Mouse (Mus musculus) kidney, postnatal 10 days (tissue): Measurements from ENCODE around the gene Tnik.
A peak's percentile ranks its signal among the peaks of the same experiment; 100 is the strongest.

Experiments used
- DNase-seq: peaks from one replicate; pipeline ENCODE4 v3.0.0; 2021; ENCODE audit warnings: mixed read lengths

The Tnik gene

DNA sequence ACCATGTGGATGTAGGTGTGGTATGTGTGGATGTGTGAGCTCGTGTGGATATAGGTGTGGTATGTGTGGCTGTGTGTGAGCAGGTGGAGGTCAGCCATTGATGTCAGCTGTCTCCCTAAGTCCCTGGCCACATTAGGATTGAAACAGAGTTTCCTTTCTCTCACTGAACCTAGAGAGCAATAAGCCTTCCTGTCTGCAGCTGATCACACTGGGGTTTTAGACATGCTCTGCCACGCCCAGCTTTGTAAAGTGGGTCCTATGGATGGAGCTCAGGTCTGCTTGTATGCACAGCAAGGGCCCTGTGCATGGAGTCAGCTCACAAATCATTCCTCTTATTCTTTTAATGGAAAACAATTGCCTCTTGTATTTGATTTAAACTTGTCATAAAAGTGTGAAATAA, 95.4 kb downstream of the Tnik start:
- no peak for DNase-seq

DNA sequence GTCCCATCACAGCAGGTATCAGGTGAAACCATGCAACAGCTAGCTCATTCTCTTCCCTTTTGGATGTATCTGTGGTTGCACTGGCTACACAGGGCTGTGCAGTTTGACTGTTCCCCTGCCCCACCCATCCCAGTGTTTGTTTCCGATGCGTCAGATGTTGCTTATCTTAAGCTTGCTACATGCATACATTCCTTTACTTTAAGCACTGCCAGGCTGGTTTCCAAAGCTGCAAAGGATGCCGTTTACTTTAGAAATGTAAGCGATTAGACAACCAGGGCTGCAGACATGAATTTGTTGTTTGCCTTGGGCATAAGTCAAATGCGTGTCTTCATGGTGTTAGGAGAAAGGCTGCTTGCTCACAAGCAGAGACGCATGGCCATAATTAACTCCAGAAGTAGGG, 96.1 kb downstream of the Tnik start:
- DNase-seq, result no peak

DNA sequence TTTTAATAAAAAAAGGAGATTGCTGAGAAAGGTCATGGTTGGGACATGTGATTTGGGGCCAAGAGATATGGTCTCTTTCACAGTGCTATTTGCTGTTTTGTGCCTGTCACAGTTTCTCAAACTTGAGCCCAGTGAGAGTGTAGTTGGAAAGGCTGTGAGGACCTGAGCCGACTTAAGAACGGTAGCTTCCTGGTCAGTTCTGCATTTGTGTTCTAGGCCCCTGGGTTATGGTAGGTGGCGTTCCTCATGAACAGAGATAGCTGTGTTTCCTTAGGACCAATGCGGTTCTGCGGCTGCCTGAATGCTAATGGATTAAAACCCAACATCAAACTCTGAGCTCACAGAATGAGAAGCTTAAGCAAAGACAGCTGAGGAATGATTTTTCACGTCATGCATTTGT, 98.0 kb downstream of the Tnik start:
- no peak for DNase-seq

DNA sequence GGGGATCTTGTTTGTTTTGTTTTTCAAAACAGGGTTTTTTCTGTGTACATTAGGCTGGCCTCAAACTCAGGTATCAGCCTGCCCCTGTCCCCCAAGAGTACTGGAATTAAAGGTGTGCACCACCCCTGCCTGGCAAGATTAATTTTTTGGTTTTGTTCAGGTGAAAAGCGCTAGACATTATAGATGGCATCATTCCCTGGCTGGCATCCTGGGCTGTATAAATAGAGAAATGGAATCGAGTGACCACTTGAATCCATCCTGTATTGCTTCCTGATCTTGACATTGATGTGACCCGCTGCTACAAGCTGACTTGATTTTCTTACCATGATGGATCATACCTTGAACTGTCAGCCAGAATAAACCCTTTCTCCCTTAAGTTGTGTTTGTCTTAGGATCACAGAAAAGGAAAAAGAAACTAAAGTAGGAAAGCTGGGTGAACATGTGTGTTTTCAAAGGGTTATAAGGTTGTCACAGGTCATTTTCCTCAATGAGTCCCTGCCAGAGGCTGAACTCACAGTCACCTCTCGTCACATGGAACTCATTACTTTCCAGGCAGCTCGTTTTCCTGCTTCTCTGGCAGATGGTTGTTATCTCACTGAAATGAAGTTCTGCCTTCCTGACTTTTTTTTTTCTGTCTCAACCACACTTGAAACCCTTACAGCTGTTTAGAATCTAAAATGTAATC, 100.6 kb downstream of the Tnik start:
- no peak for DNase-seq

DNA sequence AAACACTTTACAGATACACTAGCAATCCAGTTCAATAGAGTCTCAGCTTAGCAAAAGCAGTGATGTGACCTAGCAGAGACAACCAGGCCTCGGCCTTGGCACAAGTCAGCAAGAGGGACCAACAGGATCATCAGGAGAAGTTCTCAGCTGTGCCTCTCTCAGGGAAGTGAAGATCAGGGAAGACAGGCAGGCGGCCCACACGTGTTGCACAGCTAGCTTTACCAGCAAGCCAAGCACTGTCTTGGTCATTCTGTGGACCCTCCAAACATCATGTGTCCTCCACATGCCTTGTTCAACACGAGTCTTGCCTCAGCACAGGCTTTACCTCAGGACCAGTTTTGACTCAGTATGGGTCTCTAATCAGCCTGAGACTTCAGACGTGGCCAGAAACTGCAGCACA, 105.7 kb downstream of the Tnik start:
- DNase-seq, result no peak

DNA sequence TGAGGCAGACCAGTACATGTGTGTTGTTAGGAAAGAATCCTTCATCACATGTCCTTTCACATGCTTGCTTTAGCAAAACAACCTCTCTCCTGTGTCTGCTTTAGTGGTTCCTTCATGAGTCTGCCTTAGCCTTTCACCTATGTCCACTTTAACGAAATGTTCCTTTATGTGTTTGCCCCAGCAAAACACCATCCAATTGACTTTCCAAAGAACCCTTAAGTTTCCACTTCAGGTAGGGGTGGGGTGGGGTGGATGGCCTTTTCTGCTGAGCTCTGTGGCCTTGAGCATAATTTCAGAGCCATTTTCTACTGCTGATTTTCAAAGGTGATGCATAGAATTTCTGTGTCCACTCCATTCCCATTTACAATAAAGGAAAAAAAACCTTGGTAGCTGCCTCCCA, 106.3 kb downstream of the Tnik start:
- no peak for DNase-seq

DNA sequence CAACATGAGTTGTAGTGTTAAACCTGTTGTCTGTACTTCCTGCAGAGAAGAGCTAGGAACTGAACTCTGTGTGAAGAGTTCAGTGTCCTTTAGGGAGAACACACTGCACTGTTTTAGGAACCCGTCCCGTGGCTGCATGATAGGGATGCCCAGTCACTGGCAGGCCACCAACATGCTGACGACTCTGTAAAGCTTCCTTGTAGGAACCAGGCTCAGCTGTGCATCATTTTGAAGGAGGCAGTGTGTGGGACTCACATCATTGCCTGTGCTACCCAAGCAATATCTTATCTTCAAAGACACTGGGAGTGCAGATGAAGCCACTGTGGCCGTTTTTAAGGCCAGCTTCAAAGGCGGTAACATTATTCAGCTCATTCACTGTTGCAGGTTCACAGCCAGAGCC, 106.7 kb downstream of the Tnik start:
- no peak for DNase-seq

DNA sequence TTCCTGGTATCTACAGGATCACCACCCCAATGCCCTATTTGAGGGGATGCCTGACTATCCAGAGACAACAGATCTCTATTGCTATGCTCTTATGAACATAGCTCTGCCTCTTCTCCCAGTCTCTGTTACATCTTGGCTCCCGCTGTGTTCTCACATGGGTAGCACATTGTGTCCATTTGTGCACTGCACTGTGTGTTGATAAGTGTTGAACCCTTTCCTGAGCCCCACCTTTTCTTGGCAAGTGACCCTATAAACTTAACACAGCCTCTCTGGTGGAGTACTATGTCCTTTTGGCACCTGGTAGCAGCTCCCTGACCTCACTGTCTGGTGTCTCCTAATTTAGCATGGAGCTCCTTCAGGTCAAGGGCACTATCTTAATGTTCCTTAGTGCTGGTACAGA, 108.6 kb downstream of the Tnik start:
- DNase-seq, result no peak

DNA sequence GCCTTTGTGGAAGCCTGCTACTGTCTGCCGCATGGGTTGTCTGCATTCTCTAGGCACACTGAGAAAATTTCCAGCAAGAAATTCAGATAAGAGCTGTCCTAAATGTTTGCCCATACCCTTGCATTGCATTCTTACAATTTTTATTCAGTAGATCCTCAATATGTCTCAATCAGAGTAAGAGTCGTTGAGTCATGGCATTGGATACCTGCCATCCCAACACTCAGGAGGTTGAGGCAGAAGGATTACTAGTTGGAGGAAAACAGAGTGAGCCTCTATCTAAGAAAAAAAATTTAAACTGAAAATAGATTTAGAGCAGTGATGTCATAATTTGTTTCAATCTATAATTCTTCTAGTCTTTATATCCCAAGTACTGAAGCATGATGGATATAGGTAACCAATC, 109.4 kb downstream of the Tnik start:
- DNase-seq, result no peak

DNA sequence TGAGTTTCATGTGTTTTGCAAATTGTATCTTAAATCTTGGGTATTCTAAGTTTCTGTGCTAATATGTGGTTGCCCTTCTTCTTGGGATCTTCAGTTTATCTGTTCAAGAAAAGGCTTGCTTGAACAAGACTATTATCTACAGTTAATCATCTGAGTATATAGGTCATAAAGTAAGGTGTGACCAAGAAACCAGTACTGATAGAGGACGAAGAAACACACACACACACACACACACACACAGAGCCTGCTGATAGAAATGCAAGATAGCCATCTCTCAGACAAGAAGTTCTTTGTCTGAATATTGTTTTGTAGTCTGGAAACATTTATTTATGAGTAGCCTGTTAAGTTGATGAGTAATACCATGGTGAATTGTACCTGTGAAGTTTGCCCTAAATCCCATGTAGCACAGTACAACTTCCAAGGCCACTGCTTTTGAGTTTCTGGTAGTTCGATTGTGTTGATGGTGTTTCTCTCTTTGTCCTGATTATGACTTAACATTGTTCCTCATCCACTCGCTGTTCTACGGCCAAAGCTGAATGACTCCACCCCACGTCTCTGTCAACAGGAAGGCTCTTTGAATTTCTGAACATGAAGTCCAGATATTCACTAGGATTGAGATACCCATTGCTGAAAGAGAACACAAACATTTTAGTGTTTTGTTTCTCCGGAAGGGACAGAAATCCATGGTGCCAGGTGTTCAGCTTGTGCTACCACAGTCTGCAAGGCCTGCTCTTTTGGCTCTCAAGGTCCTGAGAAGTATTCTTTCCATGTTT, 111.9 kb downstream of the Tnik start:
- DNase-seq, result no peak

DNA sequence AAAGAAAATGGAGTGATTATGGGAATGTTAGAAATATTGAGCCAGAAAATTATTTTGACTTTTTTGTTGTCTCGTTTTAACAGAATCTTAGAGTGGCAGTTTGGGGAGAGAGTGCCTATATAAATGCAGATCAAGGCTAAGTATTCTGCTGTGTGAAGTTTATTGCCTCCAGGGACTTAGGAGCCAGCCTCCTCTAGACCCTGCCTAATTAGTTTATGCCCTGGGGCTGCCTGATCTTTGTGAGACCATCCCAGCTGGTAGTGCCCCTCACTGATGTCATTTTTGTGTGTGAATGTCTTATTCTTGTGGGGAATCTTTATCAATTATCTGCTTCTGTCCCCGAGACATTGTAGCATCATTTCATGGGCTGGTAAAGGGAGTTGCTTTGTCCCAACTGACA, 117.2 kb downstream of the Tnik start:
- no peak for DNase-seq

DNA sequence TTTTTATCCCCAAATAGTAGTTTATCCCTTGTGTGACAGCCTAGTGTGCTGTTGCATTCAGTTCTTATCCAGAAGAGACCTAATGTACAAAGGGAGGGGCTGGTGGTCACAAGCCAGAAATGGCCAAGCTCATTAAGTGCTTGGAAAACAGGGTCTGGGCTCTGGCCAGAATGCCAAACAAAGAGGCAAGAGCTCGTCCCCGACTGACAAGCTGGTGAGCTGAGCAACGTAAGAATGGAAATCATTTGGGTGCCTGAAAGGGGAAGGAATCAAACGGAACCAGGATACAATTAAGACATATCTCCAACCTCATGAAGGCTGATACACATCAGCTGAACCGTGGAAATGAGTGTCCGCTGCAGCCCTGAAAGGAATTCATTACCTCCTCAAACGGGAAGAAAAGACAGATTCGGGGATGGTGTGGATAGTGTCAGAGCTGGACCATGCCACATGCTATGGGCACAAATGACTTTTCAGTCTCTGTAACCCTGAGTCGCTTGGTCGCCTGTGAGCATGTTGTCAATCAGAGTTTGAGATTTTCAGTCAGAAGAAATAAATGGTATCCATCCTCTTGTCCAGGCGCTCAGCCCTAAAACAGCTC, 120.6 kb downstream of the Tnik start:
- DNase-seq, result no peak

DNA sequence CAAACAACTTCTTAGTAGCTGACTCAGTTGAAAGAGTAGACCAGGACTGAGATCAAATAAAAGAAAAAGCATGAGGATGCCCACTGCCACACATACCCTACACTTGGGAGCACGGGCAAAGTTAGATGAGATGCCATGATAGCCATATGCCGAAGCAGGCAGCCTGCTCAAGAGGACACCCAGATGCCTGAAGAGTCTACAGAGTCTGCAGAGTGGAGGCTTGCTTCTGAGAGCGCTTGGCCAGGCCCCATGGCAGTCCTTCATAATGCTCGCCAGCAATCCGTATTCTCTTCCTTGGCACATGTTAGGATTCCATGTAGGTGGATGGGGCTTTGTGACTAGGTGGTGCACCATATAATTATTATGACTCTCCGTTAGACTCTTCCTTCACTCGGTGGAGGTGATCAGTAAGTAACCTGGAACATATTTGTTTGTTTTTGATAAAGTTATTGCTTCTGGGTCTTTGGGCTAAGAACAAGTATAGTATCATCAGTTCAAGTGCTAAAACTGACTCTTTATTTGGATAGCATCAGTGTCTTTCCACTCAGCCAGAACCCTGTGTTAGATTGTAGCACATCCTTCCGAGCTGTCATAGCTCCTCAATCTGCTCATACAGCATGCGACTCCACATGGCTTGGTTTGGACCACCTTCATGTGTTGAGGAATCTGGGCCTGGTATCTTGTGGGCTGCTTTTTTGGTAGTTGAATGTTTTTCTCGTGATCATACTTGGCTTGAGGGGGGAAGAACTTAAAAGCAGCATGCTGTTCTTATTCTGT, 122.4 kb downstream of the Tnik start:
- DNase-seq, result no peak

DNA sequence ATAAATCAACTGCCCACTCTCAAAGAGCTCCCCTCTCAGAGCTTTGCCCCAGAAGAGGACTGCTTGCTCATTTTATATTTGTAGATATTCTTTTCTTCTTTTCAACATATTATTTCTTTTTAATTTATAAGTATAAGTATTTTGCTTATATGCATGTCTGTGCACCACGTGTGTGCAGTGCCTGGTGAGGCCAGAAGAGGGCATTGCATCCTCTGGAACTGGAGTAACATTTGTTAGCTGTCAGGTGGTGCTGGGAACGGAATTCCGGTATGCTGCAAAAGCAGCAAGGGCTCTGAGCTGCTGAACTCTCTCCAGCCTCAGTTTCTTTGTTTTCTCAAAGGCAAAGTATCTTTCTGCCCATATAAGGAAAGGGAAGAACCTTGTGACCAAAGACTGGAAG, 125.5 kb downstream of the Tnik start:
- DNase-seq, result no peak

DNA sequence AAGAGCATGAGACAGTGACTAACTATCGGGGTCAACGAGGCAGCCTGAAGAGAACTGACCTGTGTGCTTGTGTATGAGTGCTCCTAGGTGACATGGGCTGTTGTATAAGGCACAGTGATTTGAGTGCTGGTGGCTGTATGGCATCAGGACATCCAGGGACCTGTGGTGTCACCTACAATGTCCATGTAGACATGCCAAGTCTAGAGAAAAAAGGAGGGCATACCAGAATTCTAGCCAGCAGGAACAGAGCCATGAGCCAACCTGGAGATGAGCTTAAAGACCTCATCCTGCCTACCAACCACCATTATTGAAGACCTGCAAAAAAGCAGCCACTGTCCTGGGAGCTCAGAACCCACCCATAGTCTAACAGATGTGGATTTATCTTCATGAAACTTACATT, 127.2 kb downstream of the Tnik start:
- no peak for DNase-seq

DNA sequence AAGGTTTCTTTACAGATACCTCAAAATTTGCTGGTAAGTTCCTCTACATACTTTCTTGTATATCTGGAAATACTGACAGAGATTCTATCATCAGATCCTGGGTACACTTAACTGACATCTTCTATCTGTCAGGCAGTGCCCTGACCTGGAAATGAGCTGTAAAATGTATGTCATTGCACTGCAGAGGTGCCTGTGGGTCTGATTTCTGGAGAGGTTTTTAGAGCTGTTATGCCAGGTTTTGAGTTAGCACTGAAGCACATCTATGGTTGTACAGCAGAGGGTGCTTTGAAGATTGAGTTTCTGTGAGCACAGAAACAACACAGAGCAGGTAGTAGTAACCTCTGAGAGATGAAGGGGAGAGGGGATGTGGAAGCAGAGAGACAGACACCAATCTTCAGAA, 129.5 kb downstream of the Tnik start:
- DNase-seq, result no peak

DNA sequence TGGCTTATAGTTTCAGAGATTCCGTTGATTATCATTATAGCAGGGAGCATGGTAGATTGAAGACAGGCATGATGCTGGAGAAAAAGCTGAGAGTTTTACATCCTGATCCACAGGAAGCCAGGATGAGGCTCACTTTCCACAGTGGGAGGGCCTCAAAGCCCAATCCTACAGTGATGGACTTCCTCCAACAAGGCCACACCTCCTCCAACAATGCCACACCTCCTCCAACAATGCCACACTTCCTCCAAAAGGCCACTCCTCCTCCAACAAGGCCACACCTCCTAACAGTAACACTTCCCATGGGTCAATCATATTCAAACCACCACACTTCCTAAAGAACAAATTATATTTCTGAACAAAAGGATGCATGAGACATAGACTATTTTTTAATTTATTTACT, 135.8 kb downstream of the Tnik start:
- DNase-seq, result no peak

DNA sequence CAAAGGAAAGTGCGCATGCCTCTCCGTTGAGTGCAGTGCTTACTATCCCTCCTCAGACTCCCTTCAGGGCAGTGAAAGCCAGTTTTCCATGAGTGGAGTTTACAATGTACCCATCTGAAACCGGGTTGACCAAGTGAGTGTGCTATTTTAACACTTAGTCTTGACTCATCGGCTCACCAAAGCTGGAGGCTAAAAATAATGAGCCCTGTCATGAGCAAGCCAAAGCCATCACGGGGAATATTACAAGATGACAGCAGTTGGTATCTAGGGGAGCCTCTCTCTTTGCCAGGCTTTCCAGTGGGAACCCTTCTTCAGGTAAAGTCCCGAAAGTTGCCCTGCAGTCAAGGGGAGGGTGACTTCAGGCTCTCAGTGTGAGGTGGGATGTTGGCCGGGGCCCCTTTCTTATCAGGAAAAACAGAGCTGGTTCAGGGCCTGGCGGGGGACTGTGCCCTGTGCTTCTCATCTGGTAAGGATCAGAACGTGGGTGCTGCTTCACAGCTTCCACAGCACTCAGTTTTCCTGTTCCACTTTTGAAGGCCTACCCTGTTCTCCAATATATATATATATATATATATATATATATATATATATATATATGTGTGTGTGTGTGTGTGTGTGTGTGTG, 136.7 kb downstream of the Tnik start:
- no peak for DNase-seq

DNA sequence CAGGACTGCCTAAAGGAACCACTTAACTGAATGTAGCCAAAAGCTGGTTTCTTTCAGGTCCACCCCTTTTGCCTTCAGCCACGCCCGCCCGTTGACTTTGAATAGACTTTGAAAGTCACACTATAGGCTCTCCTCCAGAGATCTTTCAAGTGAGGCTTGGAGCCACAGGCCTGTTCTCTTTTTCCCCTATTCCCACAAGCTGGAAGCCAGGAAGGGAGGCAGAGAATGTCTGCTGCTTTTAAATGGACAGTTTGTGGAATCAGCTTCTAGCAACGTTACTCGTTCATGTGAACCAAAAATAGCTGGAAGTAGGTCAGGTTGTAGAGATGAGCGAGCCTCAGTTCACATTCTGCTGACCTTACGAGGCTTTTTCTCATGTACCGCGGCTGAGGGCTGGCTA, 138.3 kb downstream of the Tnik start:
- DNase-seq, result no peak

DNA sequence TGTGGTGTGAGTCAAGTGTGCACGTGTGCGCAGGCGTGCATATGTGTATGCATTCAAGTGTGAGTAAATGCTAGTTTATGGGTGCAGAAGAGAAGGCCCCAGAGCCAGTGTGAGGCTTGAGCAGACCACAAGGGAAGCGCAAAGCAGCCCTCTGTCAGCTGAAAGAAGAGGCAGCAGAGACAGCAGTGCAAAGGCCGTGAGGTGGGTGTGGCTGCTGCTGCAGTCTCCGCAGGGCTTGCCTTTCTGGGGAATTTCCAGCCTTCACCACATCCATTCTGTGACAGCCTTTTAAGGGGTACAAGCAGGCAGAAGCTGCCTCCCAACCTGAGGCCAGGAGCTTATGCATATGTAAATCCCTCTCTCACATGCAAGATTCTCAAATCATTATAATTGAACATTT, 139.2 kb downstream of the Tnik start:
- DNase-seq, result no peak

DNA sequence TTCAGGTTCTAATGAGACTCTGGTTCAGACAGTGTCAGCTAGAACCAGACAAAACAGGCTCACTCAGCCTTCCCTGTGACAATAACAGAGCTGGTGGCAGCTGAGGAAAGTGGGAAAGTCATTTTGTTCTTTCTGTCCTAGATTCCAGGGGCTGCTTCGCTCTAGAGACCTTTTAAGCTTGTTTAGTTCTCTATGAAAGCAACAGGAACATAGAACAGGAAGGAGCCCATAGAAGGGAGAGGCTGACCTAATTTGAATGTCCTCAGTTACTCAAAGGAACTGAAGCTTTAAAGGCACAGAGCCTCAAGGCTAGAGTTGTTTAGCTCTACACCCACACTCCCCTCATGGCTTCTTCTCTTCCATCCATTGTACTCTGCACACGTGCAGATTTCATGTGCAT, 142.4 kb downstream of the Tnik start:
- no peak for DNase-seq

DNA sequence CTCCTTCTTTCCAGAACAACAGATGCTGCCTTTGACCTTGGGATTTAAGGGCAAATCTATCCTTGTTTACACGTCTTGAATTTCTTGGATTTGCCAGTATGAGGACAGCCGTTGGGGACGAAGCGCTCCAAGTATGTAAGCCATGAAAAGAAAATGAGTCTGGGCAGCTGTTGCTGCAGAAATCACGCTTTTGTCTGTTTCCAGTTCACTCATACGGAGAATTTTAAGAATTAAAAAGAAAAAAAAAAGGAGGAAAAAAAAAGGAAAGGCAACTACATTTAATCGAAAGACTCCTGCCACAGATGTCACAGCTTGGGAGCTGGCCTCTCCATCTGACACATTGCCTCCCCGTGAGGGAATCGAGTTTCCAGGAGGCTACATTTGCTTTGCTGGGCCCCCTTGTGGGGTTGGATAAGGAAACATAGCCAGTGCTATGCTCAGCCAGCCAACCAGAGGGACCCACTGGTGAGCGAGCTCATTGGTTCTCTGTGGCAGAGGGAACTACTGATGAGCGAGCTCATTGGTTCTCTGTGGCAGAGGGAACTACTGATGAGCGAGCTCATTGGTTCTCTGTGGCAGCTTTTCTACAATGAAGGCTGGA, 145.9 kb downstream of the Tnik start:
- peak; percentile 69 for DNase-seq

DNA sequence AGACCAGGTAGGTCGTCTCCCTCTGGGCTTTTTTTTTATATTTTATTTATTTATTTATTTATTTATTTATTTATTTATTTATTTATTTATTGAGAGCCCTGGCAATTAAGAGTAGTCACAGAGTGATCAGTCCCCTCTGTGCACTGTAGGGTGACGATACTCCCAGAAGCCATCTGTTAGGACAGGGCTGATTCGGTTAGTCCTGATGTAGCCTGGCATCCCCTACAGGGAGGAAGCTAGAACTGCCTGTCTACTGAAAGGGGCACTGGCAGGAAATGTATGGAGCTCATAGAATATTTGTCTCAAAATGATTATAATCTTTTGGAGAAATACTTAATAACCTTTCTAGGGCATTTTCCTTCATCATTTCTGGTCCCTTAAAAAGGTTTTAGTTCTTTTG, 147.3 kb downstream of the Tnik start:
- no peak for DNase-seq
